Mouse (Mus musculus): ENCODE measurements around the gene Gpatch2. TPM values are rescaled to one million over a fixed set of nuclear protein-coding genes. Genes with fewer than 3 reads are reported as not detected.

Gene Gpatch2
- polyA plus RNA-seq, 1 experiment from 2014 or later, result 16.0 TPM

GRCm38 (mm10) chr1:187291480-187292394 lies 76.4 kb downstream of the Gpatch2 start:
- H3K4me3 ChIP-seq, result no peak overlapping the region
- 80% methylated on average over 10 of the region's 10 CpGs for WGBS
- H3K36me3 ChIP-seq, result no peaks in the 10 kb centered on the region

GRCm38 (mm10) chr1:187292395-187292749 lies 77.1 kb downstream of the Gpatch2 start:
- H3K36me3 ChIP-seq, result no peaks in the 10 kb centered on the region
- no peak overlapping the region for H3K27ac ChIP-seq
- no peaks in the 10 kb centered on the region for H3K4me1 ChIP-seq
- no peak overlapping the region for H3K4me3 ChIP-seq
- no peak overlapping the region for H3K9ac ChIP-seq
- no peaks in the 10 kb centered on the region for H3K27me3 ChIP-seq
- ATAC-seq (ENCODE audit: insufficient number of reproducible peaks, low FRiP score, low TSS enrichment, low read depth), result no peak
- 86% methylated on average over 3 of the region's 3 CpGs for WGBS
- H3K9me3 ChIP-seq, result no peaks in the 10 kb centered on the region
- no peak overlapping the region for H3K4me2 ChIP-seq

More at GRCm38 (mm10) chr1:187291480-187292394, 76.4 kb downstream of the Gpatch2 start:
- Histone ChIP-seq H3K4me1 (no peaks in the 10 kb centered on the region), H3K27me3 (no peaks in the 10 kb centered on the region), H3K4me2 (no peak overlapping the region), H3K9me3 (no peaks in the 10 kb centered on the region), H3K9ac (no peak overlapping the region), H3K27ac (no peak overlapping the region)
- no peak for ATAC-seq (ENCODE audit: insufficient number of reproducible peaks, low FRiP score, low TSS enrichment, low read depth)

GRCm38 (mm10) chr1:187293233-187293632 lies 77.9 kb downstream of the Gpatch2 start:
- Histone ChIP-seq H3K4me2 (no peak overlapping the region), H3K4me3 (no peak overlapping the region), H3K9me3 (no peaks in the 10 kb centered on the region), H3K9ac (no peak overlapping the region), H3K4me1 (no peaks in the 10 kb centered on the region), H3K27ac (no peak overlapping the region), H3K36me3 (no peaks in the 10 kb centered on the region), H3K27me3 (no peaks in the 10 kb centered on the region)
- no peak for ATAC-seq (ENCODE audit: insufficient number of reproducible peaks, low FRiP score, low TSS enrichment, low read depth)
- WGBS, result 77% methylated on average over 3 of the region's 3 CpGs

GRCm38 (mm10) chr1:187294522-187294921 lies 79.2 kb downstream of the Gpatch2 start:
- H3K9ac ChIP-seq, result no peak overlapping the region
- H3K4me2 ChIP-seq, result no peak overlapping the region
- H3K4me3 ChIP-seq, result no peak overlapping the region
- H3K27ac ChIP-seq, result no peak overlapping the region
- ATAC-seq (ENCODE audit: insufficient number of reproducible peaks, low FRiP score, low TSS enrichment, low read depth), result no peak
- H3K4me1 ChIP-seq, result no peaks in the 10 kb centered on the region
- no peaks in the 10 kb centered on the region for H3K36me3 ChIP-seq
- H3K27me3 ChIP-seq, result no peaks in the 10 kb centered on the region
- no peaks in the 10 kb centered on the region for H3K9me3 ChIP-seq
- WGBS, result 90% methylated on average over 5 of the region's 5 CpGs

GRCm38 (mm10) chr1:187295038-187295559 lies 79.8 kb downstream of the Gpatch2 start:
- WGBS, result 89% methylated on average over 6 of the region's 6 CpGs
- no peaks in the 10 kb centered on the region for H3K36me3 ChIP-seq
- H3K9me3 ChIP-seq, result no peaks in the 10 kb centered on the region
- H3K4me2 ChIP-seq, result no peak overlapping the region
- no peaks in the 10 kb centered on the region for H3K27me3 ChIP-seq
- no peak for ATAC-seq (ENCODE audit: insufficient number of reproducible peaks, low FRiP score, low TSS enrichment, low read depth)
- no peak overlapping the region for H3K27ac ChIP-seq
- no peak overlapping the region for H3K9ac ChIP-seq
- no peak overlapping the region for H3K4me3 ChIP-seq
- no peaks in the 10 kb centered on the region for H3K4me1 ChIP-seq

- Histone ChIP-seq H3K9me3 (no peaks in the 10 kb centered on the region), H3K27me3 (no peaks in the 10 kb centered on the region), H3K4me3 (no peak overlapping the region), H3K27ac (no peak overlapping the region), H3K4me1 (peaks cover 3% of the 10 kb centered on the region), H3K9ac (no peak overlapping the region), H3K36me3 (no peaks in the 10 kb centered on the region), H3K4me2 (no peak overlapping the region)
- no peak for ATAC-seq (ENCODE audit: insufficient number of reproducible peaks, low FRiP score, low TSS enrichment, low read depth)
- 88% methylated on average over 1 of the region's 1 CpGs for WGBS
Measured at GRCm38 (mm10) chr1:187295711-187296110, 80.4 kb downstream of the Gpatch2 start.

GRCm38 (mm10) chr1:187299236-187299635 lies 83.9 kb downstream of the Gpatch2 start:
- Histone ChIP-seq H3K9ac (no peak overlapping the region), H3K36me3 (no peaks in the 10 kb centered on the region), H3K4me3 (no peak overlapping the region), H3K4me1 (peaks cover 7% of the 10 kb centered on the region), H3K9me3 (no peaks in the 10 kb centered on the region), H3K27me3 (no peaks in the 10 kb centered on the region), H3K4me2 (no peak overlapping the region), H3K27ac (no peak overlapping the region)
- ATAC-seq (ENCODE audit: insufficient number of reproducible peaks, low FRiP score, low TSS enrichment, low read depth), result no peak
- 59% methylated on average over 4 of the region's 4 CpGs for whole genome bisulfite sequencing

- H3K9me3 ChIP-seq, result no peaks in the 10 kb centered on the region
- H3K36me3 ChIP-seq, result no peaks in the 10 kb centered on the region
- peaks cover 7% of the 10 kb centered on the region for H3K4me1 ChIP-seq
- no peak for ATAC-seq (ENCODE audit: insufficient number of reproducible peaks, low FRiP score, low TSS enrichment, low read depth)
- H3K27ac ChIP-seq, result no peak overlapping the region
- no peak overlapping the region for H3K9ac ChIP-seq
- WGBS, result 28% methylated on average over 5 of the region's 5 CpGs
- no peaks in the 10 kb centered on the region for H3K27me3 ChIP-seq
- no peak overlapping the region for H3K4me3 ChIP-seq
- H3K4me2 ChIP-seq, result no peak overlapping the region
Measured at GRCm38 (mm10) chr1:187300626-187301025, 85.3 kb downstream of the Gpatch2 start.

GRCm38 (mm10) chr1:187303221-187303620 lies 87.9 kb downstream of the Gpatch2 start:
- no peak overlapping the region for H3K4me3 ChIP-seq
- ATAC-seq (ENCODE audit: insufficient number of reproducible peaks, low FRiP score, low TSS enrichment, low read depth), result no peak
- H3K27me3 ChIP-seq, result no peaks in the 10 kb centered on the region
- H3K27ac ChIP-seq, result no peak overlapping the region
- H3K4me1 ChIP-seq, result peaks cover 7% of the 10 kb centered on the region
- H3K36me3 ChIP-seq, result no peaks in the 10 kb centered on the region
- no peaks in the 10 kb centered on the region for H3K9me3 ChIP-seq
- H3K4me2 ChIP-seq, result no peak overlapping the region
- H3K9ac ChIP-seq, result no peak overlapping the region
- WGBS, result 78% methylated on average over 10 of the region's 10 CpGs

GRCm38 (mm10) chr1:187307335-187307734 lies 92.0 kb downstream of the Gpatch2 start:
- no peak overlapping the region for H3K4me2 ChIP-seq
- no peaks in the 10 kb centered on the region for H3K9me3 ChIP-seq
- no peak overlapping the region for H3K4me3 ChIP-seq
- no peak for ATAC-seq (ENCODE audit: insufficient number of reproducible peaks, low FRiP score, low TSS enrichment, low read depth)
- no peak overlapping the region for H3K9ac ChIP-seq
- H3K36me3 ChIP-seq, result no peaks in the 10 kb centered on the region
- H3K4me1 ChIP-seq, result no peaks in the 10 kb centered on the region
- no peak overlapping the region for H3K27ac ChIP-seq
- no peaks in the 10 kb centered on the region for H3K27me3 ChIP-seq
- 83% methylated on average over 4 of the region's 4 CpGs for WGBS

GRCm38 (mm10) chr1:187308523-187308922 lies 93.2 kb downstream of the Gpatch2 start:
- Histone ChIP-seq H3K27me3 (no peaks in the 10 kb centered on the region), H3K27ac (no peak overlapping the region), H3K4me2 (no peak overlapping the region), H3K4me1 (no peaks in the 10 kb centered on the region), H3K9me3 (no peaks in the 10 kb centered on the region), H3K36me3 (no peaks in the 10 kb centered on the region), H3K4me3 (no peak overlapping the region), H3K9ac (no peak overlapping the region)
- ATAC-seq (ENCODE audit: insufficient number of reproducible peaks, low FRiP score, low TSS enrichment, low read depth), result no peak
- WGBS, result 80% methylated on average over 2 of the region's 2 CpGs

- H3K27ac ChIP-seq, result no peak overlapping the region
- H3K27me3 ChIP-seq, result no peaks in the 10 kb centered on the region
- no peak overlapping the region for H3K4me2 ChIP-seq
- ATAC-seq (ENCODE audit: insufficient number of reproducible peaks, low FRiP score, low TSS enrichment, low read depth), result no peak
- 86% methylated on average over 6 of the region's 6 CpGs for WGBS
- H3K9ac ChIP-seq, result no peak overlapping the region
- no peaks in the 10 kb centered on the region for H3K4me1 ChIP-seq
- no peaks in the 10 kb centered on the region for H3K36me3 ChIP-seq
- H3K9me3 ChIP-seq, result no peaks in the 10 kb centered on the region
- no peak overlapping the region for H3K4me3 ChIP-seq
Measured at GRCm38 (mm10) chr1:187311122-187311521, 95.8 kb downstream of the Gpatch2 start.

Data from limb, embryonic 15.5 days (tissue).